Mouse (Mus musculus) bone marrow, adult 2 months (tissue): ENCODE measurements around the gene Crmp1. TPM values are rescaled to one million over a fixed set of nuclear protein-coding genes. Genes with fewer than 3 reads are reported as not detected.

Experiments
- H3K27ac ChIP-seq: fragments of 200-500 bp; 2 replicates; pipeline ENCODE4 v1.5.1; 2012; ENCODE audit warnings: low read depth, mild to moderate bottlenecking, control low read depth, inconsistent platforms, low read length; ENCODE audit not compliant: control insufficient read depth, poor library complexity, insufficient read depth
- H3K4me1 ChIP-seq: fragments of 200-500 bp; 2 replicates; pipeline ENCODE4 v1.6.1; 2011; ENCODE audit warnings: low read length; ENCODE audit not compliant: control insufficient read depth, insufficient read depth
- H3K4me3 ChIP-seq: fragments of 200-500 bp; replicated peaks from 2 replicates; pipeline ENCODE3; 2011; ENCODE audit warnings: mild to moderate bottlenecking, low read depth, low read length, control low read depth; ENCODE audit not compliant: control insufficient read depth
- CTCF ChIP-seq: fragments of 200-500 bp; IDR thresholded peaks from 2 replicates; pipeline ENCODE4 v1.5.1; 2011; ENCODE audit warnings: low read length, control low read depth; ENCODE audit not compliant: control insufficient read depth, insufficient read depth
- POLR2A ChIP-seq: fragments of 200-500 bp; IDR thresholded peaks from 2 replicates; pipeline ENCODE4 v1.6.1; 2011; ENCODE audit warnings: low read depth, mild to moderate bottlenecking, control low read depth, low read length, borderline replicate concordance; ENCODE audit not compliant: control insufficient read depth
- WGBS: fragments of 180-500 bp; shearing (Covaris S2); methylation state at CpG from one replicate; pipeline ENCODE4 v1.1.7; 2018; 5-methylcytosine and 5-hydroxymethylcytosine counted together
- polyA plus RNA-seq: library from polyadenylated mRNA; stranded (reverse); fragments of >200 nt; gene quantifications from 2 replicates; pipeline ENCODE4 v1.2.4, GENCODE M21; 2011; ENCODE audit warnings: low replicate concordance; ENCODE audit not compliant: missing spikeins, insufficient read depth, insufficient read length

Crmp1 gene
- polyA plus RNA-seq, 1 experiment = 2.8 TPM

DNA sequence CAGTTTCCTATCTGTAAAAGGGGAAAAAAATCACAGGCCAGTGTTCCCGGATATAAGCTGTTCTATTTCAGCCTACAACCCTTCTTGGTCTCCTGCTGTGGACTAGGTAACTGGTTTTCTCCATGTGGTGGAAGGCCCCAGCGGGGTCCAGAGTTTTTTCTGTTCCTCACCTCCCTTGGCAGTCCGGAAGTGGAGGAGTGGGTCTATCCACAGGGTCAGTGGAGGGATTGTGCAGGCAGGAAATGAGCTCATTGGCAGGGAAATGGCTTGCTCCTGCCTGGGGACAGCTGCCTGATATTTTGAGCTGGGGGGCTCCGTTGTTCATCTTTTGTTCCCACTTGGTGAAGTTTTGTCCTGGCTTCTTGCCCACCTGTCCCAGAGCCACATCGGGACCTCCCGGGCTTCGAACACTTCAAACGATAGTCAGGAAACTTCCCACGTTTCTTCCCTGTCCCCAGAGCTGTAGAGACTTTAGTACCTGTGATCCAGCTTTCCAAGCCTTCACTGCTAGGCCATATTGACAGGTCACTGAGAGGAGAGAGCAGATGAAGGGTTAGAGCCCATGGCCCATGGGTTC is 3.0 kb downstream of the Crmp1 start:
- Histone ChIP-seq H3K4me1 (no peaks in the 10 kb centered on the region; the same call in 1 of the 2 replicates), H3K27ac (no peak overlapping the region), H3K4me3 (no peak overlapping the region)
- 12% methylated on average over 9 of the region's 9 CpGs for WGBS
- TF ChIP-seq POLR2A (no peak), CTCF (no peak)

DNA sequence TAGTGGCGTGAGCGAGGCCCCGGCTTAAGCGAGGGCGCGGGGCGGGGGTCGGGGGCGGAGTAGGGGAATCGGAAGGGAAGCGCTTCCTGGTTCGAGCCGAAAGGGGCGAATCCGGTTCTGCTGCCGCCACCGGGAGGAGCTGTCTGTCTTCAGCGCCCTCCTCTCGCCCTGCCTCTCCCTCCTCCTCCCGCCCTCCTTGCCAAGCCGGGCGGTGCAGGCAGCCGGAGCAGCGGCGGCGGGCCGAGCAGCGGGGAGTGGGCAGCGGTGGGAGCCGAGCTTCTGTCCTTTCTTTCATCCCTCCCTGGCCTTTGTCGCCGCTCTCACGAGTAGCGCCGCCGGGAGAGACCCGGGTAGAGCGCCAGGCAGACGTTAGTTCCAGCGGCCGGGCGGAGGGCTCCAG is 3.9 kb downstream of the Crmp1 start:
- Histone ChIP-seq H3K27ac (no peak overlapping the region), H3K4me1 (no peaks in the 10 kb centered on the region; the same call in 1 of the 2 replicates), H3K4me3 (no peak overlapping the region)
- WGBS = 3% methylated on average over 42 of the region's 42 CpGs
- no peak for TF ChIP-seq CTCF

DNA sequence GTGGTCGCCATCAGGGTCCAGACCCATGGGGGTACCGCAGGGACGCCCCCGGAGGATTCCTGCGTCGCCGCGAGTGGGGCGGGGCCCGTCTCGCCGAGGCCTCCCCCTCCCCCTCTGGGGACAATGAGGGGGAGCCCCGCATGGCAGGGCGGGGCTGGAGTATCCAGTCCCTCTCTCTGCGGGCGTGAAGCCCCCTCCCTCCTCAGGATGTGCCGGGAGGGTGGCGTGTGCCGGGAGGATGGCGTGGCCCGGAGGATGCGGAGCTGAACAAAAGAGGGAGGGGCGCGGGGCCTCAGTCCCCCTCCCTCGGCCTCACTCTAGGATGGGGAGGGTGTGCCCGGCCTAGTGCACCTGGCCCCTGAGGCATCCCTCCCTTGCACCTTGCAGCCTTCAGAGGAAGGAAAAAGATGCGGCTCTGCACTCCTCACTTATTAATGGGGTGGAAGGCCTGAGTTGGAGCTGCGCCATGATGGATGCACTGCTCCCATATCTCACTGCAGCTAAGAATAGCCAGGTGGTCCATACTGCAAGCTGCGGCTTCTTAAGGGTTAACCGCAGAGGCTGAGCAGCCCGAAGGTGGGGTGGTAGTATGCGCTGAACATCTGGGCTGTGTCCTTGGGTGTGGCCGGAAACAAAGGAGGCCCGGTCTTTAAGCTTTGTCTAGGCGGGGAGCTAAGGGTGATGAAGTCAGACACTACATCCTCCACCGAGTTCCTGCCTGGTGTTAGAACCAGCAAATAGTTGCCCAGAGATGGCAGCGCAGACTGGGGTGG is 4.6 kb downstream of the Crmp1 start:
- no peaks in the 10 kb centered on the region; the same call in 1 of the 2 replicates for H3K4me1 ChIP-seq
- TF ChIP-seq POLR2A (no peak), CTCF (no peak)
- no peak overlapping the region; the same call in 1 of the 2 replicates for H3K27ac ChIP-seq
- H3K4me3 ChIP-seq = no peak overlapping the region
- 4% methylated on average over 37 of the region's 37 CpGs for WGBS

- 50% methylated on average over 4 of the region's 4 CpGs for WGBS
- Histone ChIP-seq H3K4me1 (no peaks in the 10 kb centered on the region; the same call in 1 of the 2 replicates), H3K4me3 (no peak overlapping the region), H3K27ac (no peak overlapping the region)
- TF ChIP-seq CTCF = no peak
- TF ChIP-seq POLR2A = no peak
Measured at GRCm38 (mm10) chr5:37247456-37247855, 5.7 kb downstream of the Crmp1 start.

- H3K27ac ChIP-seq = no peak overlapping the region
- no peak overlapping the region for H3K4me3 ChIP-seq
- no peaks in the 10 kb centered on the region; the same call in 1 of the 2 replicates for H3K4me1 ChIP-seq
- WGBS = 86% methylated on average over 3 of the region's 3 CpGs
- TF ChIP-seq POLR2A = no peak
- TF ChIP-seq CTCF = no peak
Measured at GRCm38 (mm10) chr5:37248870-37249269, 7.1 kb downstream of the Crmp1 start.

GRCm38 (mm10) chr5:37251596-37251995 is 9.9 kb downstream of the Crmp1 start:
- Histone ChIP-seq H3K27ac (no peak overlapping the region), H3K4me3 (no peak overlapping the region), H3K4me1 (no peaks in the 10 kb centered on the region; the same call in 1 of the 2 replicates)
- WGBS = 60% methylated on average over 3 of the region's 3 CpGs
- TF ChIP-seq CTCF (no peak), POLR2A (no peak)

GRCm38 (mm10) chr5:37252101-37252804 is 10.5 kb downstream of the Crmp1 start:
- H3K4me3 ChIP-seq = no peak overlapping the region
- no peak for TF ChIP-seq CTCF
- no peak for TF ChIP-seq POLR2A
- H3K27ac ChIP-seq = no peak overlapping the region; the same call in 1 of the 2 replicates
- 69% methylated on average over 9 of the region's 9 CpGs for WGBS
- H3K4me1 ChIP-seq = no peaks in the 10 kb centered on the region; the same call in 1 of the 2 replicates

- WGBS = 84% methylated on average over 4 of the region's 4 CpGs
- no peak overlapping the region for H3K4me3 ChIP-seq
- no peak overlapping the region for H3K27ac ChIP-seq
- H3K4me1 ChIP-seq = no peaks in the 10 kb centered on the region; the same call in 1 of the 2 replicates
- TF ChIP-seq CTCF (no peak), POLR2A (no peak)
Measured at GRCm38 (mm10) chr5:37254523-37254922, 12.8 kb downstream of the Crmp1 start.
